Mouse (Mus musculus): ENCODE measurements at regions not wholly inside any gene's neighbourhood (a gene's known extent, or its start where the extent isn't known, plus 50 kb on each side); places are given as distances from the start of the nearest gene placed in this dataset.

DNA sequence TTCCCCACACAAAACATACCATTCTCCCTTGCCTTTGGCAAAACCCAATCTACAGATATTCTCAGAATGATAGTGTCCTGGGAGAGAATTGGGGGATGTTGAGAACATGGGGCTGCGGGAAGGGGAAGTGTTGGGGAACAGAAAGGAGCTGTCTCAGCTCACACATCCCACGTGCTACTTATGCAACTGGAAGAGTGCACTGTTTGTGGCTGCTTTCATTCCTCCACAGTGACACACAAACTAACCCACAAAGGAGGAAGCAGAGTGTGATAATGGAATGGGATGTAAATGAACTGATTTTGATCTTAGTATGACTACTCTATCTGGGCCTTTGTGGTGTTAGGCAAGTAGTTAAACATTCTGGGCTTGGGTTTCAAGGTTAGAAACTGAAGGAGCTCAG is 317.3 kb upstream of the Epha4 start:
- Histone ChIP-seq H3K9me3 (replicated peaks) (no peaks in the 10 kb centered on the region), H3K9ac (no peak overlapping the region), H3K4me1 (no peaks in the 10 kb centered on the region), H3K4me3 (no peak overlapping the region), H3K4me2 (no peak overlapping the region), H3K27ac (no peak overlapping the region), H3K36me3 (ENCODE audit: poor library complexity, severe bottlenecking) (no peaks in the 10 kb centered on the region), H3K27me3 (no peaks in the 10 kb centered on the region)
- no peak for ATAC-seq
- 61% methylated on average over 2 of the region's 2 CpGs for WGBS

DNA sequence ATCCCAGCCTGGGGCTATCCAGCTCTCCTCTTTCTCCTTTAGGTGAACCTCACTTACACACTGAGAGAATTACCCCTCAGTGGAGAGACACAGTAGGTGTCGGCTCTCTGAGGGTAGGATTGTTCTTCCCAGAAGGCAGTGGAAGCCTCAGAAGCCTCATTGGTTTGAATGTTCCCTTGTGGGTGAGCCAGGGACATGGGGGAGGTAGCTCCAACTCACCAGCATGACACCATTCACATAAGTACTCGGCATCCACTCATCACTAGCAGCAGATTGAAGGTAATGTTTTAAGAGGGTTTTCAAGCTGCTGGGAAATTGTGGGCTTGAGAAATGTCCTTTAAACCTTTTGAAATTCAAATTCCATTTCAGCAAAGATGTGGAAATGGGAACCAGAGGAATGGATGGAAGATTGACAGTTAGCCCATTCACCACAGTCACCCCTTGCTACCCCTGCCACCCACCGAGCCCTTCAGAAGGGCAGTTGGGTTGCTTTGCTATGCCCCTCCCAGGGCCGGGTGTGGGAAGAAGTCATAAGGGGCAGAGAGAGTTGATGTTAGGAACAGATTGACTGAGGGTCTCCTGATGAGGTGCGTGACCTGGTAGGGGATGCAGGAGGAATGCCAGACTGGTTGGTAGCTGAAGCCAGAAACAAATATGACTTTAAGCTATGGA is 310.0 kb upstream of the Epha4 start:
- peak overlapping the region; percentile 48 for H3K4me2 ChIP-seq
- no peak overlapping the region for H3K4me3 ChIP-seq
- no peaks in the 10 kb centered on the region for H3K27me3 ChIP-seq
- peak; percentile 44; the same call in 1 of the 2 replicates for ATAC-seq
- H3K4me1 ChIP-seq, result peaks cover 23% of the 10 kb centered on the region
- 40% methylated on average over 5 of the region's 5 CpGs for WGBS
- H3K27ac ChIP-seq, result peak overlapping the region; percentile 81
- peak overlapping the region; percentile 18; the same call in 1 of the 2 replicates for H3K9ac ChIP-seq
- H3K36me3 ChIP-seq (ENCODE audit: poor library complexity, severe bottlenecking), result no peaks in the 10 kb centered on the region
- H3K9me3 ChIP-seq (replicated peaks), result no peaks in the 10 kb centered on the region

DNA sequence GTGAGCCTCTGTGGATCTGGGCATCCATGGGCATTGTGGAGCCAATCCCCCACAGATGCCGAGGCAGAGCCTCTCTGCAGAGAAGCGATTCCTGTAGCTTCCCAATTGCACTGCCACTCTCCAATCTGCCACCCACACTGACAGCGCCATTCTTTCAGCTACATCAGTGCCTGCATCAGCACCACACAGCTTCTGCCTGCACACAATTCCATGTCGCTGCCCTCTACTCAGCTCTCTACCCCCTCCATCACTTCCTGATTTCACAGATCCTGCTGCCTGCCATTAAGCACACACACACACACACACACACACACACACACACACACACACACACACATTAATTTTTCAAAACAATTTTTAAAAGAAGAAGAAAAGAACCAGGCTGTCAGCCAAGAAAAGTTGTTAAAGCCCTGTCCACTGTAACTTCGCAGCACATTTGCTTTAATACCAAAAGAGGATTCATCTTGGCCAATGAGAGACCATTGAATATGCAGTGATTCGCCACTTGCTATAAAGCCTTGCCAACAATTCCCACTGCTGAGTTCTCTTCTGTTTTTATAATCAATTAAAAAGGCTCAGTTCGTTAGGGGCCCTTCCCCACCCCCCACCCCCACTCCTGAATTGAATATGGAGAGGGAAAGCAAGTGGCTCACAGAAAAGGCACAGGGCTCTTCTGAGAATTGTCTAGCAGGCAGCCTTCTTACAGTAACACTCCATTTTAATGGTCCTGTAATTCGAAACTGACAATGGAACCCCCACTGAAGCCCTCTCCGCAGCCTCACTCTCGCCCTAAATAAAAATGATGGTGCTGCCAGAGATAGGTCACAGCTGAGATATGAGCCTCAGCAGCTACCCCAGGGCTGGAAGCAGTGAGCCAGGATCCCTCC is 309.2 kb upstream of the Epha4 start:
- Histone ChIP-seq H3K4me3 (peak overlapping the region; percentile 12; the same call in 1 of the 2 replicates), H3K9ac (peak overlapping the region; percentile 18; the same call in 1 of the 2 replicates), H3K27ac (peak overlapping the region; percentile 81)

DNA sequence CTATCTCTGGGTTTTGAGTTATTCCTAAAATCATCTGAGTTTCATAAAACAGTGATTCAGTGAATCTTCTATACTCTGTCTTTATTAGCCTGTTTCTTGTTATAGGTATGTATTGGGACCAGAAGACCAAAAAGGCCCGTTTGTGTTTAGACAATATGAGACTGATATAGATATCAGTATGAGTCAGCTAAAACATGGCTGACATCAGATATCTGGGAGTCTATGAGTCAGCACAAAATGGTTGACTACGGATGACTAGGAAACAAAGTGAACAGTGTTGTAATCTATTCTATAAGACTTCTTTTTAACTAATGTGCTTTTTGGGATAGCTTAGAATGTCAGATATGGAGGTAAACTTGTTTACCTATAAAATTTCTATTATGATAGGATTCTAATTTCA is 305.2 kb upstream of the Epha4 start:
- WGBS, result 91% methylated on average over 2 of the region's 2 CpGs
- Histone ChIP-seq H3K27ac (no peak overlapping the region), H3K36me3 (ENCODE audit: poor library complexity, severe bottlenecking) (no peaks in the 10 kb centered on the region), H3K4me1 (peaks cover 22% of the 10 kb centered on the region), H3K4me3 (no peak overlapping the region), H3K9ac (no peak overlapping the region), H3K27me3 (no peaks in the 10 kb centered on the region), H3K9me3 (replicated peaks) (no peaks in the 10 kb centered on the region), H3K4me2 (no peak overlapping the region)
- ATAC-seq, result no peak

More for the DNA sequence above, 309.2 kb upstream of the Epha4 start:
- peaks cover 23% of the 10 kb centered on the region for H3K4me1 ChIP-seq
- peak; percentile 87 for ATAC-seq
- H3K4me2 ChIP-seq, result peak overlapping the region; percentile 48
- no peaks in the 10 kb centered on the region for H3K36me3 ChIP-seq (ENCODE audit: poor library complexity, severe bottlenecking)
- H3K9me3 ChIP-seq (replicated peaks), result no peaks in the 10 kb centered on the region
- WGBS, result 7% methylated on average over 10 of the region's 10 CpGs
- H3K27me3 ChIP-seq, result no peaks in the 10 kb centered on the region

DNA sequence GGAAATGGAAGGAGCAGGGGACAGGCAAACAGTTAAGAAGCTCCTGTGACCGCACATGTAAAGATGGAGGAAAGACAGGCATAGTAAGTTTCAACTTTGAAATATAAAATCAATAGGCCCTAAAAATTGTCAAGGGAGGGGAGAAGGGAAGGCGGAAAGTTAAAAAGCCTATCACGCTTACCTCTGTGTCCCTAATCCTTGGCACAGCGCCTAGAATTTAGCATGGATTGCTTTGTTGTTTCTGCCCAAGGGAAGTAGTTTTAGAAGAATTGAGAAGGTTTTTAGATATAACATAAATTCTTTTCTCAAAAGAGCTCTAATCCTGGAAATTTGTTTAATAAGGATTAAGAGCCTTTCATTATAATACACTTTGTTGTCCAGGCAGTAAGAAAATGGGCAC is 300.6 kb upstream of the Epha4 start:
- H3K36me3 ChIP-seq (ENCODE audit: poor library complexity, severe bottlenecking), result no peaks in the 10 kb centered on the region
- no peaks in the 10 kb centered on the region for H3K9me3 ChIP-seq (replicated peaks)
- no peak overlapping the region for H3K4me2 ChIP-seq
- H3K9ac ChIP-seq, result no peak overlapping the region
- no peak overlapping the region for H3K4me3 ChIP-seq
- no peak for ATAC-seq
- H3K27ac ChIP-seq, result no peak overlapping the region
- H3K4me1 ChIP-seq, result peaks cover 9% of the 10 kb centered on the region; the same call in 1 of the 2 replicates
- 66% methylated on average over 4 of the region's 4 CpGs for WGBS
- no peaks in the 10 kb centered on the region for H3K27me3 ChIP-seq

DNA sequence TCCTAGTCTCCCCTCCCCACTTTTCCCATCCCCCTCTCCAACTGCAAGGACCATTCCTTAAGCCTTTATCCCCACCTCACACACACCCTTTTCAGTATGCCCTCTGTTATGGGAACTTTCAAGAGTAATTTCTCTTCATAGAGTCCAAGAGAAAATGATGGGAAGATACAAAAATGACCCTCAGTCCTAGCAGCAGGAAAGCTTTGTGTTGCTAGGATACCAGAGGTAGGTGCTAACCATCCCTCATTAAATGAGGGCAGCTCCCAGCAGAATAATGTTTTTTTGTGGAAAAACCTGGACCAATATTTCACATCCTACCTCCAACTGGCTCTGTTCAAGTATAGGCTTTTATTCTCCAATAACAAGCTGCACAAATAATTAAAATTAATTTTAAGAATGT is 296.7 kb upstream of the Epha4 start:
- H3K27ac ChIP-seq, result no peak overlapping the region
- no peak overlapping the region for H3K9ac ChIP-seq
- H3K4me3 ChIP-seq, result no peak overlapping the region
- no peaks in the 10 kb centered on the region for H3K9me3 ChIP-seq (replicated peaks)
- ATAC-seq, result peak; percentile 30; the same call in 1 of the 2 replicates
- H3K4me2 ChIP-seq, result no peak overlapping the region
- H3K27me3 ChIP-seq, result no peaks in the 10 kb centered on the region
- no peaks in the 10 kb centered on the region for H3K36me3 ChIP-seq (ENCODE audit: poor library complexity, severe bottlenecking)
- H3K4me1 ChIP-seq, result peaks cover 9% of the 10 kb centered on the region; the same call in 1 of the 2 replicates

DNA sequence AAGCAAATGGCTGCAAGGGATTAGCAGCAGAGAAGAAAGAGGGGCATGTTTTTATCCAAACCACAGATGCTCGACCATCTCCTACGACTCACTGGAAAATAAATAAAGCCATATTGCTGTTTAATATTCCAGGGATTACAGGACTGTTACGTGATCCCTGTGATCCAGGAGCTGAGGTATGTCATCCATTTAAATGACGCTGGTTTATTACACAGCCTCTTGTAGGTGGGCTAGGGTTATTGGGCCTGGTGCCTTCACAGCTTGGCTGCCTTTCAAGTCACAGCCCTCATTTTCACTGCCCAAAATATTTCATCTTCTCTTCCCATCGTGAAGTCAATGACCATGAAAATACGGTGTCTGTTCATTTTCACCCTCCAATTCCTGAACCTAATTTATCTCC is 276.1 kb upstream of the Epha4 start:
- Histone ChIP-seq H3K27me3 (no peaks in the 10 kb centered on the region), H3K9ac (no peak overlapping the region), H3K4me3 (no peak overlapping the region), H3K4me2 (no peak overlapping the region), H3K36me3 (ENCODE audit: poor library complexity, severe bottlenecking) (no peaks in the 10 kb centered on the region), H3K4me1 (no peaks in the 10 kb centered on the region), H3K9me3 (replicated peaks) (no peaks in the 10 kb centered on the region), H3K27ac (no peak overlapping the region)
- 78% methylated on average over 6 of the region's 6 CpGs for WGBS
- no peak for ATAC-seq

DNA sequence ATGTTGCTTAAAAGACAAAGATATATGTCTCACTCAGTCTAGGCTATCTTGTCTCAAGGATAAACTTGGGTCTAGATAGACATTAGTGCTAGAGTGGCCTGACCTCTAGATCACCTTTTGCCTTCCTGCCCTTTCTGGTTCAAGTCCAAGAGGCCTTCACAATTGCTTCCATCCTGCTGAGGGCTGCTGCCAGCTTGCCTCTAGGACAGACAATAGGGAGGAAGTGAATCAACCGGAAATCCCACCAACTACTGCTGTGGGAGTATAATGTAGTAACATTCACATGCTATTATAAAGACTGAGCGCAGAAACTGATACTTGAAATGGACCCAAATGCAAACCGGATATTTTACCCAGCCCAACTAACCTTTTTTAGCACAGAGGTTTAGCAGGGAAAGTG is 239.4 kb upstream of the Epha4 start:
- Histone ChIP-seq H3K4me2 (no peak overlapping the region), H3K9ac (no peak overlapping the region), H3K9me3 (replicated peaks) (no peaks in the 10 kb centered on the region; the same call in 1 of the 2 replicates), H3K4me3 (no peak overlapping the region), H3K4me1 (no peaks in the 10 kb centered on the region), H3K36me3 (ENCODE audit: poor library complexity, severe bottlenecking) (no peaks in the 10 kb centered on the region), H3K27ac (no peak overlapping the region), H3K27me3 (no peaks in the 10 kb centered on the region)
- ATAC-seq, result no peak
- WGBS, result 84% methylated on average over 3 of the region's 3 CpGs

DNA sequence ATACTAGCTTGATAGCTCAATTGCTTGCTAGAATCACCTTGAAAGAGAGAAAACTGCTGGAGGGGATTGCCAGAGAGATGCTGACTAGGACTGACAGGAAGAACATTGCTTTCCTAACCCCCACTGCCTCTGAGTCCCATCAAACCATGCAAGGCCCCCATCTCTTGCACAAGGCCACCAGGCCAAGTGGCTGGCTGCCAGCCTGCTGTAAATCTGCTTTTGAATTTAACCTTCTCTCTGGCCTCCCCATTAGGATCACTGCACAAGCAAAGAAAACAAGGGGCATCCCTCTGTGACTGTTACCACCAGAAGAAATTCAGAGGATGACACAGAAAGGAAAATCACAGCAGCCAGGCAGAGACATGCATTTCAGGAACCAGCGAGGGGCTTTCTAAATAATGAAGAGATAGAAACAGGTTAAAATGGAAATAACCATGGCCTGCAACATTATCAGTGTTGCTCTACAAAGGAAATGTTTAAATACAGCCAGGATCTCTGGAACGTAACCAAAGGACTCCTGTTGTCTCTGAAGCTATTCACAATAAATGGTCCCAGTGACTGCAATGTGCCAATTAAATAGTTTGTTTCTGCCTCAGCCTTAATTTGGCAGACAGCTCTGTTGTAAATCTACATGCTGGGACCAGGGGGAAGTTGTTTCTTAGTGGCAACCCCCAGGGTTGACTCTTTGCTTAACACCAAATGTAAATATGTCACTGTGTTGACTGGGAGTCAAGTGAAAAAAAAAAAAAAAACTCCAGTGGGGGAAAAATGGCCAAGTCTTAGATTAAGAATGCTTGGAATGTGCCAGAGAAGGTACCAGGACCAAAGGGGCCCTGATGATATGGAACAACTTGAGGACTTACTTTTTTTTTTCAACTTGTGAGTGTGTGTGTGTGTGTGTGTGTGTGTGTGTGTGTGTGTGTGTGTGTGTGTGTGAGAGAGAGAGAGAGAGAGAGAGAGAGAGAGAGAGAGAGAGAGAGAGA is 233.9 kb upstream of the Epha4 start:
- WGBS, result 17% methylated on average over 2 of the region's 2 CpGs
- Histone ChIP-seq H3K36me3 (ENCODE audit: poor library complexity, severe bottlenecking) (no peaks in the 10 kb centered on the region), H3K27ac (no peak overlapping the region)

DNA sequence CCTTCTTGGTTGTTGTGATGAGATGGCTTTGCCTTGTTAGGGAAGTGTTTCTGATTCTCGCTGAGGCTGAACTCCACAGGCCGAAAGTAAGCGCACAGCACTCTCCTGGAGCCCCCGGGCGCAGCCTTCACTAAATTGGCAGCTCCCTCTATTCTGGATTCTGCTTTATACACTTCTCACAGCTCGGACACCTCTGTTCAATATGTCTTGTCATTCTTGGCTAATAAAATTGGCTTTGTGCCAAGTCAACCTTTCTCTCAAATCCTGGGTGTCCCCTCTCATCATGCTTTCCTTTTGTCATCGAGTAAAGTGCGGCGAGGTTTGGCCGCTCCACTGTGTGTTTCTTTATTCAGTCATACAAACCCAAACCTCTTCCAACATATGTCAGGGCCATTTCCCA is 217.2 kb upstream of the Epha4 start:
- 67% methylated on average over 10 of the region's 10 CpGs for WGBS
- Histone ChIP-seq H3K27me3 (no peaks in the 10 kb centered on the region), H3K9ac (no peak overlapping the region), H3K36me3 (ENCODE audit: poor library complexity, severe bottlenecking) (no peaks in the 10 kb centered on the region), H3K9me3 (replicated peaks) (no peaks in the 10 kb centered on the region), H3K4me1 (no peaks in the 10 kb centered on the region; the same call in 1 of the 2 replicates), H3K4me3 (no peak overlapping the region), H3K27ac (no peak overlapping the region), H3K4me2 (no peak overlapping the region)
- peak; percentile 43; the same call in 1 of the 2 replicates for ATAC-seq

More for the DNA sequence above, 233.9 kb upstream of the Epha4 start:
- Histone ChIP-seq H3K9me3 (replicated peaks) (no peaks in the 10 kb centered on the region), H3K9ac (no peak overlapping the region), H3K4me2 (no peak overlapping the region), H3K4me1 (peaks cover 8% of the 10 kb centered on the region), H3K4me3 (no peak overlapping the region), H3K27me3 (no peaks in the 10 kb centered on the region)
- ATAC-seq, result peak; percentile 53; the same call in 1 of the 2 replicates

DNA sequence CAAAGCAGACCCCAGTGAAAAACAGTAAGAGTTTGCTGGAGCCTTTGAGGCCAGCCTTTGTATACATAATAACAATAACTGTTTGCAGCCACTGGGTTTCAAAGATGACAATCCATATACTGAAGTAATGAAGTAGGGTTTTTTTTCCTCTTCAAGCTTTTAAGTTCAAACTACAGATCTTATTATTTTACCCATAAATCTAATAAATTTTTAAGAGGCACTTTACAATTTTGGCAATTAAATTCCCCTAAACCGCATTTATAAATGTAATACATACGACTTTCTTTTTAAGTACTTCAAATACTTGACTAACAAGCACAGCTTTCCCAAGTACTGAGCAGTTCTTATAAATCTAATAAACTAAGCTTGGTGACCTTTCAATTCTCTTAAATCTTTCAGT is 212.7 kb upstream of the Epha4 start:
- Histone ChIP-seq H3K4me2 (no peak overlapping the region), H3K9me3 (replicated peaks) (no peaks in the 10 kb centered on the region), H3K9ac (no peak overlapping the region), H3K4me3 (no peak overlapping the region), H3K27me3 (no peaks in the 10 kb centered on the region), H3K4me1 (no peaks in the 10 kb centered on the region; the same call in 1 of the 2 replicates), H3K36me3 (ENCODE audit: poor library complexity, severe bottlenecking) (no peaks in the 10 kb centered on the region), H3K27ac (no peak overlapping the region)
- WGBS, result 90% methylated on average over 2 of the region's 2 CpGs
- no peak for ATAC-seq
